Mouse (Mus musculus): ENCODE measurements around the gene Vrk1. TPM values are rescaled to one million over a fixed set of nuclear protein-coding genes. Genes with fewer than 3 reads are reported as not detected.

The Vrk1 gene
- total and polyA plus RNA-seq, 3 experiments: 87.0 to 144 (median 101) TPM

DNA sequence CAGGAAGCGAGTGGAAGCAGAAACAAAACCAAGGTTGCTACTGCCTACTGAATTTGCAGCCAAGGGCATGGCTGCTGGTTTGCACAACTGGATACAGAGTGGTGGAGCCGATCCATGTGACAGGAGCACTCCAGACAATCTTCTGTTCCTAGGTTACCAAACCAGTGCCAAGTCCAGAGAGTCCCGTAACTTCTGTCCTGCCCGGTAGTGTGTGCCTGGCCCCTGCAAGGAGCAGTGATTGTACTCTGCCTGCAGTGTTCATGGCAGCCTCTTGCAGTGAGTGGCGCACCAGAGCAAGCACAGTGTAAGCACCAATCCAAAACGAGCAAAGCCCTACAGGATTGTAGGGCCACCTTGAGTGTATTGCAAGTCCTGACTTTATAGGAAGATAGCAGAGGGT lies 15.4 kb downstream of the Vrk1 start:
- peaks cover 1 to 73% of the 10 kb centered on the region in 2 experiments; a peak in 3 of 4 replicates for H3K36me3 ChIP-seq (ENCODE audit: control insufficient read depth in 1 of 2, insufficient read depth in 2 of 2, low read length in 2 of 2)
- H3K27ac ChIP-seq (ENCODE audit: control insufficient read depth, low read depth, low read length): peak overlapping the region; percentile 43
- no peak overlapping the region for H3K9ac ChIP-seq (ENCODE audit: control insufficient read depth, low read depth, low read length, poor library complexity, severe bottlenecking)
- H3K27me3 ChIP-seq (ENCODE audit: control insufficient read depth in 1 of 2, insufficient read depth in 2 of 2, low read length in 2 of 2): no peaks in the 10 kb centered on the region
- TF ChIP-seq NELFE (IDR thresholded peaks at IDR 0.05; ENCODE audit: low read depth, low read length) (no peak), CTCF (IDR thresholded peaks at IDR 0.05 in 2 of 3, conservative IDR thresholded peaks at IDR 0.05 in 1 of 3; ENCODE audit: control insufficient read depth in 1 of 3, insufficient read depth in 1 of 3, low read depth in 2 of 3, low read length in 3 of 3, poor library complexity in 1 of 3, severe bottlenecking in 1 of 3) (peak; percentile 39 to 47 (median 44); a peak in 5 of 6 replicates), ETS1 (IDR thresholded peaks at IDR 0.05; ENCODE audit: low read depth, low read length) (no peak)
- peak; percentile 71 for DNase-seq (ENCODE audit: low read depth, low spot score)
- H3K79me2 ChIP-seq (ENCODE audit: control insufficient read depth, insufficient read depth, low read length, poor library complexity): peaks cover 49% of the 10 kb centered on the region
- no peak overlapping the region for H3K4me3 ChIP-seq (ENCODE audit: control insufficient read depth in 1 of 2, insufficient read depth in 1 of 2, low read depth in 2 of 2, low read length in 2 of 2)
- peaks cover 37 to 64% of the 10 kb centered on the region in 2 experiments for H3K4me1 ChIP-seq (ENCODE audit: control insufficient read depth in 1 of 2, insufficient read depth in 2 of 2, low read length in 2 of 2)
- no peaks in the 10 kb centered on the region for H3K9me3 ChIP-seq (replicated peaks; ENCODE audit: insufficient read depth, low read length)

DNA sequence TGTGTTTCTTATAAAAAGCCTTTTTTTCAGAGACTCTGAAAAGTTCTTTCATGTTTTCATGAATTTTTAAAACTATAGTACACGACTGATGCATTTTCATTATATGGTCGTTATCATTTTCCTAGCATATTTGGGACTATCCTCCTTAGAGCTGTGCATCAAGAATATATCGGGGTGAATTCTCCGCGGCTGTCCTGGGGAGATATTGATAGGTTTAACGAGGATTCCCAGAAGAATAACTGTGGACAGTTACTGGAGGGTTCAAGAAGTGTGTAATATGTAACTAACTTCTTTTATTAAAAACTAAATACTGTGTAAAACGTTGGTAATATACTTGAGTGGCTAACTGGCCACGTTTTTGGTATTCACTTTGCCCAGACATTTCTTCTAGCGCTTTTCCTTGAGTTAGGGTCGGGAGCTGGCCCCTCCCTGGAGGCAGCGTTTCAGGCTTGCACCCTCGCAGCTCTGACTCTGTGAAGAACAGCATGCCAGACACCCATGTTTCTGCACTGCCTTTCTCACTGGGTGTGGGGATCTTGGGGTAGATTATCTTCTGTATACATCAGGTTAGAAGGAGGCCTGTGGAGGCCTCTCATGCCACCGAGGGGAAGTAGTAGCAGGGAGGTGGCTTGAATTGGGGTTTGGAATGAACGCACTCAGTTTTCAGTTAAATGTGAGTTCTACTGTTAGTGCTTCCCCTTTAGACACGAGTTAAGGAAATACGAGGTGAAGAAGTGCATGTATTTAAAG lies 16.5 kb downstream of the Vrk1 start:
- peaks cover 2 to 81% of the 10 kb centered on the region in 2 experiments for H3K36me3 ChIP-seq (ENCODE audit: control insufficient read depth in 1 of 2, insufficient read depth in 2 of 2, low read length in 2 of 2)
- TF ChIP-seq ELF1 (IDR thresholded peaks at IDR 0.05; ENCODE audit: low read depth, low read length): no peak
- peak; percentile 86 for TF ChIP-seq GATA1 (IDR thresholded peaks at IDR 0.05; ENCODE audit: low read depth, low read length)
- no peak for TF ChIP-seq GABPA (IDR thresholded peaks at IDR 0.05; ENCODE audit: low read depth, low read length)
- no peak for TF ChIP-seq SMC3 (IDR thresholded peaks at IDR 0.05; ENCODE audit: low read depth, low read length)
- no peak for TF ChIP-seq UBTF (IDR thresholded peaks at IDR 0.05; ENCODE audit: borderline replicate concordance, insufficient read depth, low read depth, low read length)
- peak; percentile 79; the same call in 1 of the 2 replicates for TF ChIP-seq MAZ (IDR thresholded peaks at IDR 0.05; ENCODE audit: low read depth, low read length)
- no peak for TF ChIP-seq USF1 (IDR thresholded peaks at IDR 0.05; ENCODE audit: low read depth, low read length)
- peak; percentile 87 for TF ChIP-seq TCF12 (IDR thresholded peaks at IDR 0.05; ENCODE audit: low read depth, low read length)
- TF ChIP-seq USF2 (IDR thresholded peaks at IDR 0.05; ENCODE audit: borderline replicate concordance in 1 of 2, insufficient read depth in 1 of 2, low read depth in 1 of 2, low read length in 2 of 2): no peak
- TF ChIP-seq MAX (IDR thresholded peaks at IDR 0.05; ENCODE audit: low read length): peak; percentile 82
- peak; percentile 93 for TF ChIP-seq MXI1 (IDR thresholded peaks at IDR 0.05; ENCODE audit: low read depth, low read length)
- peak; percentile 87 for TF ChIP-seq MYC (IDR thresholded peaks at IDR 0.05; ENCODE audit: low read depth, low read length)
- TF ChIP-seq SIN3A (IDR thresholded peaks at IDR 0.05; ENCODE audit: low read length): peak; percentile 88
- TF ChIP-seq NELFE (IDR thresholded peaks at IDR 0.05; ENCODE audit: low read depth, low read length): peak; percentile 25; the same call in 1 of the 2 replicates
- TF ChIP-seq ETS1 (IDR thresholded peaks at IDR 0.05; ENCODE audit: low read depth, low read length): peak; percentile 83
- peak; percentile 75 for TF ChIP-seq TBP (IDR thresholded peaks at IDR 0.05; ENCODE audit: low read depth, low read length)
- peak in 1 of 2 experiments; percentile 62; a peak in 2 of 4 replicates for TF ChIP-seq POLR2A (IDR thresholded peaks at IDR 0.05; ENCODE audit: control insufficient read depth in 1 of 2, insufficient read depth in 1 of 2, low read depth in 1 of 2, low read length in 2 of 2, poor library complexity in 1 of 2)
- TF ChIP-seq ZNF384 (IDR thresholded peaks at IDR 0.05; ENCODE audit: low read depth, low read length): no peak
- peak; percentile 64; the same call in 1 of the 2 replicates for TF ChIP-seq BHLHE40 (IDR thresholded peaks at IDR 0.05; ENCODE audit: borderline replicate concordance, low read depth, low read length)
- peak; percentile 77 for TF ChIP-seq MYB (IDR thresholded peaks at IDR 0.05; ENCODE audit: low read depth, low read length)
- TF ChIP-seq RAD21 (IDR thresholded peaks at IDR 0.05; ENCODE audit: low read depth, low read length): no peak
- peak; percentile 68 for TF ChIP-seq TAL1 (IDR thresholded peaks at IDR 0.05; ENCODE audit: low read length)
- TF ChIP-seq HCFC1 (IDR thresholded peaks at IDR 0.05; ENCODE audit: low read depth, low read length): peak; percentile 55
- peak; percentile 48; the same call in 1 of the 2 replicates for TF ChIP-seq RCOR1 (IDR thresholded peaks at IDR 0.05; ENCODE audit: low read depth, low read length)
- peak; percentile 81 to 94 for TF ChIP-seq EP300 (IDR thresholded peaks at IDR 0.05; ENCODE audit: low read depth in 1 of 2, low read length in 2 of 2)
- no peak for TF ChIP-seq NRF1 (IDR thresholded peaks at IDR 0.05; ENCODE audit: insufficient read depth, low read depth, low read length, poor library complexity, severe bottlenecking)
- TF ChIP-seq KAT2A (conservative IDR thresholded peaks at IDR 0.05; ENCODE audit: low read depth, low read length): no peak; the same call in 1 of the 2 replicates
- peak; percentile 57; the same call in 1 of the 2 replicates for TF ChIP-seq ZMIZ1 (IDR thresholded peaks at IDR 0.05; ENCODE audit: low read depth, low read length)

More for the DNA sequence above, 16.5 kb downstream of the Vrk1 start:
- H3K9ac ChIP-seq (ENCODE audit: control insufficient read depth, low read depth, low read length, poor library complexity, severe bottlenecking): peak overlapping the region; percentile 70
- no peaks in the 10 kb centered on the region for H3K9me3 ChIP-seq (replicated peaks; ENCODE audit: insufficient read depth, low read length)
- peaks cover 51% of the 10 kb centered on the region for H3K79me2 ChIP-seq (ENCODE audit: control insufficient read depth, insufficient read depth, low read length, poor library complexity)
- peak overlapping the region; percentile 99 for H3K27ac ChIP-seq (ENCODE audit: control insufficient read depth, low read depth, low read length)
- no peaks in the 10 kb centered on the region for H3K27me3 ChIP-seq (ENCODE audit: control insufficient read depth in 1 of 2, insufficient read depth in 2 of 2, low read length in 2 of 2)
- peaks cover 45 to 72% of the 10 kb centered on the region in 2 experiments for H3K4me1 ChIP-seq (ENCODE audit: control insufficient read depth in 1 of 2, insufficient read depth in 2 of 2, low read length in 2 of 2)
- DNase-seq (ENCODE audit: low read depth, low spot score): peak; percentile 94
- H3K4me3 ChIP-seq (ENCODE audit: control insufficient read depth in 1 of 2, insufficient read depth in 1 of 2, low read depth in 2 of 2, low read length in 2 of 2): peak overlapping the region in 1 of 2 experiments; percentile 25; a peak in 1 of 4 replicates
